Mouse (Mus musculus) kidney, postnatal 0 days (tissue): ENCODE data around the gene Phpt1. TPM values are rescaled to one million over a fixed set of nuclear protein-coding genes. Genes with fewer than 3 reads are reported as not detected.

Source experiments
- ATAC-seq: fragments of 200-750 bp; cut with Nextera tagmentation; replicated peaks from 2 replicates; pipeline ENCODE4 v1.8.0; 2017; ENCODE audit warnings: low read depth, moderate number of reproducible peaks, moderate TSS enrichment, moderate library complexity; ENCODE audit not compliant: low FRiP score
- DNase-seq: peaks from one replicate; pipeline ENCODE4 v3.0.0-alpha.2; 2016; ENCODE audit warnings: low spot score
- H3K27ac ChIP-seq: fragments of 300-500 bp; sonication (generic); 2 replicates; pipeline ENCODE4 v1.5.1; 2014; ENCODE audit warnings: mild to moderate bottlenecking
- H3K27me3 ChIP-seq: fragments of 300-500 bp; sonication (generic); 2 replicates; pipeline ENCODE4 v1.6.1; 2014; ENCODE audit warnings: low read length, mixed read lengths; ENCODE audit not compliant: insufficient read depth
- H3K36me3 ChIP-seq: fragments of 300-500 bp; sonication (generic); 2 replicates; pipeline ENCODE4 v1.6.1; 2014; ENCODE audit warnings: low read length, mixed read lengths; ENCODE audit not compliant: insufficient read depth
- H3K4me1 ChIP-seq: fragments of 300-500 bp; sonication (generic); replicated peaks from 2 replicates; pipeline ENCODE4 v1.6.1; 2014; ENCODE audit warnings: antibody characterized with exemption, low read length, mixed read lengths; ENCODE audit not compliant: insufficient read depth
- H3K4me2 ChIP-seq: fragments of 300-500 bp; sonication (generic); 2 replicates; pipeline ENCODE4 v1.6.1; 2014; ENCODE audit warnings: mild to moderate bottlenecking, low read length, moderate library complexity, mixed read lengths
- H3K4me3 ChIP-seq: fragments of 300-500 bp; sonication (generic); replicated peaks from 2 replicates; pipeline ENCODE4 v1.5.1; 2014; ENCODE audit warnings: low read depth, low read length
- H3K9ac ChIP-seq: fragments of 300-500 bp; sonication (generic); 2 replicates; pipeline ENCODE4 v1.6.1; 2014; ENCODE audit warnings: low read depth, low read length
- H3K9me3 ChIP-seq: fragments of 300-500 bp; sonication (generic); replicated peaks from 2 replicates; pipeline ENCODE4 v1.6.1; 2016; ENCODE audit warnings: low read length, inconsistent platforms, mixed read lengths
- CTCF ChIP-seq: IDR thresholded peaks from 2 replicates; pipeline ENCODE4 v1.5.1; 2016; ENCODE audit warnings: antibody characterized with exemption, low read depth, mild to moderate bottlenecking, moderate library complexity
- WGBS: fragments of 180-500 bp; shearing (Covaris S2); extraction: QIAGEN DNeasy Blood & Tissue Kit; methylation state at CpG from one replicate; pipeline ENCODE4 v1.1.7; 2014; 5-methylcytosine and 5-hydroxymethylcytosine counted together
- polyA plus RNA-seq: library from polyadenylated mRNA; unstranded; fragments of >200 nt; fragmentation: Nextera tagmentation; extraction: Ambion mirVana; gene quantifications from 2 replicates; pipeline ENCODE4 v1.2.1, GENCODE M21; 2015

Phpt1 gene
- polyA plus RNA-seq, 1 experiment from 2014 or later: 197 TPM

DNA sequence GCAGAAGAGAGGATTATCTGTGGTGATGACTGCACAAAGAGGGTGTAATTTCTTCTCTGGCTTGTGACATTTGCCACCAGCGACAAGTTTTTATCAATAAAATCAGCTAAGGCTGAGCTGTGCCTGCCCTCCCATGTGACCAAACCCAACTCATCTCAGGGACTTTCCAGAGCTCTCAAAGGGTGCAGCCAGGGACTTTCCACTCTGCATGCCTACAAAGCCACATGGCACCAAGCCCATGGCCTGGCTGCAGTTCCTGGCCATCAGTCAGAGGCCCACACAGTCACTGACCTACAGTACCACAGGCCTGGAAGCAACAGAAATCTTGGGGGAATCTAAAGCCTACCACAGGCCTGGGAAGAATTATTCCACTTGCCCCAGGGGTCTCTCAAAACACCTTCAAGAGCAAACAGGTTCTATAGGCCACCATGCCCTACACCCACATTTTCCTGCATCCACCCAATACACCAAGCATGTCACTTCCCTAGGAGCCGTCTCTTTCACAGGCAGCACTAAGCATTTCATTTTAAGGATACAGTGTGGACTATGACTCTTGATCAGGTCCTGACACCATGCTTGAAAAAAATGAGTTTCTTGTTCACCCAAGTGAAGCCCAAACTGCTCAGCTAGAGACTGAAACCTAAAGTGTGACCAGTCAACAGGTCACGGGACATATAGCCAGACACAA, 40.7 kb downstream of the Phpt1 start:
- 82% methylated on average over 3 of the region's 3 CpGs for WGBS
- H3K36me3 ChIP-seq: peaks cover 60% of the 10 kb centered on the region
- no peak for ATAC-seq

DNA sequence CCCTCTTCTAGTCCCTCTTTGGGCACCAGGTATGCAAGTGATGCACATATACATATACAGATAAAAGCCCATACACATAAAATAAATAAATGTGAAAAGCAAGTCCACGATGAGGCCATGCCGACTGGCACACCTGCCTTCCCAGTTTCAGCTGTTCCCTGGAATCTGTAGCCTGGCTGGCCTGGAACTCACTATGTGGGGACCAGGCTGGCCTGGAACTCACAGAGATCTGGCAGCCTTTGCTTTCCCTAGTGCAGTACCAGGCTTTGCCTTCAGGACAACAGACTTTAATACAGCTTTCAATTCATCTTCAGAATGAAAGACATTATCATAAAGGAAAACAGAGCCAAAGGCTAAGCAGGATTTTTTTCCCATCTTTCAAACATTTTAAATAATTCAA, 41.3 kb downstream of the Phpt1 start:
- WGBS: 91% methylated on average over 2 of the region's 2 CpGs

More for the DNA sequence above, 40.7 kb downstream of the Phpt1 start:
- Histone ChIP-seq H3K4me3 (no peak overlapping the region), H3K4me2 (no peak overlapping the region), H3K27me3 (no peaks in the 10 kb centered on the region), H3K9me3 (no peaks in the 10 kb centered on the region), H3K9ac (no peak overlapping the region), H3K27ac (0 out of 2 replicates have a peak overlapping the region, but pooled peaks have one; percentile 13), H3K4me1 (no peaks in the 10 kb centered on the region)
- TF ChIP-seq CTCF: no peak
- no peak for DNase-seq

DNA sequence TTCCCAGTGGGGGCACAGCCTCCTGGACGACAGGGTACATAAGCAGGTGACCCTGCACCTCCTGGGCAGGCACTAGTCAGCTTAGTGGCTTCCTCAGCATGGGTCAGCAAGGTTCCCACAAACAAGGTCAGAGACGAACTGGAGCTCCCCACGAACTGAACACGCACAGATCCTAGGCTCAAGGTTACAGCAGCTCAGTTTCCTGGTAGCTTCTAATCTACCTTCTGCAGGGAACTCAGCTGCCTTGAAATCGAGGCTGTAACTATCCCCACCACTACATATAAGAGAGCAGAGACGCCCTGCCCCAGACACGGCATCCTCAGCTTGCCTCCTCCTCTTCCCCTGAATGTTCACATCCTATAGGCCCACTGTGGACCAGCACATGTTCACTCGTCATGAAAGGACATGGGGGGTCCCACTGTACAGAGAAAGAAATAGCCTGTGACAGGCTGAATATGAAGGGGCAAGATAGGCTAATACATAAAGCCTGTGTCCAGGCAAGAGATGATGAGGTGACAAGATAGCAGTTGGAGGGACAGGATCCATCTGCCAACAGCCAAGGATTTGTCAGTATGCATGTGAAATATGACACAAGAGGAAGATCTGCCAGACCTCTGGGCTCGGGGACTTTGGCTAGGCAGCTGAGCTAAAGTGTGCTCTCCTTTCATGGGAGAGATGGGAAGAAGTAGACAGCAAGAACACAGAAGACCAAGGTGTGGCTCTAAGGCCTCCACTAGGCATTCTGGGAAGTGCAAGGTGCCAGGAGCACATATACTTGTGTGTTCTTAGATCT, 48.3 kb downstream of the Phpt1 start:
- H3K27ac ChIP-seq: no peak overlapping the region
- DNase-seq (no peak), ATAC-seq (no peak)
- no peak overlapping the region for H3K9ac ChIP-seq
- H3K4me2 ChIP-seq: no peak overlapping the region
- H3K9me3 ChIP-seq: no peaks in the 10 kb centered on the region
- no peak overlapping the region for H3K4me3 ChIP-seq
- no peaks in the 10 kb centered on the region for H3K4me1 ChIP-seq
- no peaks in the 10 kb centered on the region for H3K27me3 ChIP-seq
- no peak for TF ChIP-seq CTCF
- 86% methylated on average over 9 of the region's 9 CpGs for WGBS
- peaks cover 69% of the 10 kb centered on the region for H3K36me3 ChIP-seq

More for the DNA sequence above, 41.3 kb downstream of the Phpt1 start:
- Histone ChIP-seq H3K4me2 (no peak overlapping the region), H3K27me3 (no peaks in the 10 kb centered on the region), H3K4me3 (no peak overlapping the region), H3K36me3 (peaks cover 66% of the 10 kb centered on the region), H3K4me1 (no peaks in the 10 kb centered on the region), H3K9ac (no peak overlapping the region), H3K27ac (no peak overlapping the region), H3K9me3 (no peaks in the 10 kb centered on the region)
- TF ChIP-seq CTCF: no peak
- DNase-seq (no peak), ATAC-seq (no peak)

Other genes with a start within 250 kb of the Phpt1 start
- 57.9 and 59.6 TPM in 2 replicates for gene Man1b1, start 242.9 kb downstream of the Phpt1 start, polyA plus RNA-seq
- 28.5 and 31.5 TPM in 2 replicates for gene Dpp7, start 218.9 kb downstream of the Phpt1 start, polyA plus RNA-seq
- gene Uap1l1, start 209.5 kb downstream of the Phpt1 start, polyA plus RNA-seq: 80.5 and 92.8 TPM in 2 replicates
- 17.9 and 19.3 TPM in 2 replicates for gene Sapcd2, start 202.9 kb downstream of the Phpt1 start, polyA plus RNA-seq
- gene Entpd2, start 179.3 kb downstream of the Phpt1 start, polyA plus RNA-seq: 6.9 and 7.8 TPM in 2 replicates
- 43.9 and 49.9 TPM in 2 replicates for gene Npdc1, start 175.9 kb downstream of the Phpt1 start, polyA plus RNA-seq
- 0.06 TPM in 1 of 2 replicates, not detected in the other for gene Fut7, start 152.0 kb downstream of the Phpt1 start, polyA plus RNA-seq
- 9.7 and 9.8 TPM in 2 replicates for gene Abca2, start 146.5 kb downstream of the Phpt1 start, polyA plus RNA-seq
- 7.7 and 10.3 TPM in 2 replicates for gene Clic3, start 118.4 kb downstream of the Phpt1 start, polyA plus RNA-seq
- 42.0 and 45.0 TPM in 2 replicates for gene Paxx, start 114.1 kb downstream of the Phpt1 start, polyA plus RNA-seq
- gene Ptgds, start 105.2 kb downstream of the Phpt1 start, polyA plus RNA-seq: 11.5 and 13.1 TPM in 2 replicates
- not detected in 2 replicates for gene Lcn12, start 81.3 kb downstream of the Phpt1 start, polyA plus RNA-seq
- gene Fbxw5, start 74.5 kb downstream of the Phpt1 start, polyA plus RNA-seq: 65.7 and 71.1 TPM in 2 replicates
- 7.9 and 9.6 TPM in 2 replicates for gene C8g, start 73.5 kb downstream of the Phpt1 start, polyA plus RNA-seq
- gene Traf2, start 28.3 kb downstream of the Phpt1 start, polyA plus RNA-seq: 24.4 and 28.1 TPM in 2 replicates
- gene Edf1, start 17.4 kb downstream of the Phpt1 start, polyA plus RNA-seq: 351 and 379 TPM in 2 replicates
- gene Mamdc4, start 379 bp downstream of the Phpt1 start, polyA plus RNA-seq: 0.59 and 0.85 TPM in 2 replicates
- gene Ajm1, start 6.5 kb upstream of the Phpt1 start, polyA plus RNA-seq: 0.15 and 0.16 TPM in 2 replicates
- 45.6 and 56.9 TPM in 2 replicates for gene Rabl6, start 33.3 kb upstream of the Phpt1 start, polyA plus RNA-seq
- 0.32 and 0.34 TPM in 2 replicates for gene Ccdc183, start 42.5 kb upstream of the Phpt1 start, polyA plus RNA-seq
- 41.7 and 43.8 TPM in 2 replicates for gene Tmem141, start 46.8 kb upstream of the Phpt1 start, polyA plus RNA-seq
- gene Fcna, start 52.8 kb upstream of the Phpt1 start, polyA plus RNA-seq: 1.7 and 2.2 TPM in 2 replicates
- not detected in 2 replicates for gene Lcn8, start 77.9 kb upstream of the Phpt1 start, polyA plus RNA-seq
- gene Lcn5, start 82.7 kb upstream of the Phpt1 start, polyA plus RNA-seq: not detected in 2 replicates
- gene Lcn6, start 101.6 kb upstream of the Phpt1 start, polyA plus RNA-seq: not detected in 2 replicates
- gene Lcn10, start 107.5 kb upstream of the Phpt1 start, polyA plus RNA-seq: not detected in 2 replicates
- 0.37 TPM in 1 of 2 replicates, not detected in the other for gene Obp2a, start 124.8 kb upstream of the Phpt1 start, polyA plus RNA-seq
- 94.1 and 94.6 TPM in 2 replicates for gene Bmyc, start 131.5 kb upstream of the Phpt1 start, polyA plus RNA-seq
- not detected in 2 replicates for gene Obp2b, start 161.8 kb upstream of the Phpt1 start, polyA plus RNA-seq
- gene Lcn3, start 190.3 kb upstream of the Phpt1 start, polyA plus RNA-seq: not detected in 2 replicates
- not detected in 2 replicates for gene Lcn11, start 201.8 kb upstream of the Phpt1 start, polyA plus RNA-seq
- gene Gm13539, start 207.0 kb upstream of the Phpt1 start, polyA plus RNA-seq: not detected in 2 replicates
- not detected in 2 replicates for gene Glt6d1, start 240.6 kb upstream of the Phpt1 start, polyA plus RNA-seq
- not detected in 2 replicates for gene Lcn9, start 247.9 kb upstream of the Phpt1 start, polyA plus RNA-seq